Mouse (Mus musculus) embryonic fibroblast, embryonic 13.5 days (primary cell): ENCODE results near the gene Prf1.

ENCODE experiments used
- CTCF ChIP-seq: IDR thresholded peaks from 2 replicates; pipeline ENCODE4 v1.5.1; 2011; ENCODE audit warnings: mild to moderate bottlenecking, control low read depth, low read length, moderate library complexity, borderline replicate concordance; ENCODE audit not compliant: insufficient read depth
- POLR2A ChIP-seq: IDR thresholded peaks from 2 replicates; pipeline ENCODE4 v1.6.1; 2011; ENCODE audit warnings: low read depth, mild to moderate bottlenecking, control low read depth, low read length, moderate library complexity

DNA sequence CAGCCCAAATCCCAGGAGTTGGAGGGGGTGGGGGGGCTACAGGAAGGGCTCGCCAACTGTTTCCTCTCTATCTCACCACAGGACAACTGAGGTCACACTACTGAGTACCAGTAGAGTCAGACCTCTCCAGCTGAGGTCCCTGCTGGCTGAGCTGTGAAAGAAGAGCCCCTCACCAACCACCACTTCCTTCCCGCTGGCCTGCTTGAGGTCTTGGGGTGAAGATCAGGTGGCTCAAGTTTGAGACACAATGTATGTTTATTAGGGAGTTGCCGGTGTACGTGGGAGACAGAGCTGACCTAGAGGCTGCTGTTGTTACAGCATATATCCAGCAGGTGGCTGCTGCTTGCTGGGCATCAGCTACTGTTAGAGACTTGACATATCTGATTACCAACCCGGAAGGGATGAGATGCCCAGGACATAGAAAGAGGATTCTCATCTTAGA is 21.9 kb upstream of the Prf1 start:
- TF ChIP-seq POLR2A (no peak), CTCF (peak; percentile 57; the same call in 1 of the 2 replicates)
